Mouse (Mus musculus) frontal cortex, postnatal 14 days (tissue): Measurements from ENCODE around the gene Tmem234.

Source experiments
- DNase-seq, 2 experiments: peaks; one replicate each; pipeline ENCODE4 v3.0.0; 2022; ENCODE audit warnings: low spot score in 2 of 2

The Tmem234 gene

GRCm38 (mm10) chr4:129672083-129672877 is 71.8 kb downstream of the Tmem234 start, which contains the start of gene Kpna6:
Kpna6 (minus strand) TSS chr4:129672767.
- DNase-seq, result peak; percentile 83 to 85

GRCm38 (mm10) chr4:129672878-129673449 is 72.5 kb downstream of the Tmem234 start:
- DNase-seq, result no peak
